Mouse (Mus musculus) hematopoietic stem cell, adult 5-6 weeks (primary cell): Measurements from ENCODE around the gene Gm45337. TPM values are rescaled to one million over a fixed set of nuclear protein-coding genes. Genes with fewer than 3 reads are reported as not detected.
A peak's percentile ranks its signal among the peaks of the same experiment; 100 is the strongest.
"Not testable (repeated sequence)": the region's sequence is repeated elsewhere in the genome, so short reads cannot be mapped to it uniquely, and the experiment has no call there.

Source experiments
- ATAC-seq, 2 experiments: fragments of 125-278 bp in 1 of 2; replicated peaks in 1 of 2; 2 replicates each; pipeline ENCODE4 v1.8.0; 2016 to 2017; ENCODE audit warnings: inconsistent platforms in 2 of 2, mild to moderate bottlenecking in 2 of 2, moderate number of reproducible peaks in 2 of 2, low read depth in 1 of 2, moderate TSS enrichment in 1 of 2; ENCODE audit not compliant: low FRiP score in 2 of 2, poor library complexity in 2 of 2, severe bottlenecking in 2 of 2, insufficient read depth in 1 of 2, low TSS enrichment in 1 of 2
- total RNA-seq: library from RNA; stranded (forward); fragments of 172-1452, 232-1000 nt; gene quantifications from 2 replicates; pipeline ENCODE4 v1.2.3, GENCODE M21; 2017

Gm45337 gene
- total RNA-seq, 1 experiment from 2014 or later, result not detected

GRCm38 (mm10) chr7:142134206-142134995, 10.0 kb downstream of the Gm45337 start:
- ATAC-seq, result no peak

- ATAC-seq, result no peak
Measured at GRCm38 (mm10) chr7:142128843-142129242, 15.6 kb downstream of the Gm45337 start.

GRCm38 (mm10) chr7:142120629-142121028, 23.8 kb downstream of the Gm45337 start, which contains the start of gene Gm45618:
TSS of gene Gm45618 (minus strand) at chr7:142120729.
- ATAC-seq, result not testable (repeated sequence)

GRCm38 (mm10) chr7:142119632-142120031, 24.8 kb downstream of the Gm45337 start:
- no peak for ATAC-seq

GRCm38 (mm10) chr7:142104747-142105146, 39.7 kb downstream of the Gm45337 start:
- ATAC-seq, result no peak

- ATAC-seq, result peak; percentile 84 to 86
Measured at GRCm38 (mm10) chr7:142097776-142098175, 46.6 kb downstream of the Gm45337 start.

- no peak for ATAC-seq
Measured at GRCm38 (mm10) chr7:142096701-142097100, 47.7 kb downstream of the Gm45337 start.

GRCm38 (mm10) chr7:142095183-142095931, 49.0 kb downstream of the Gm45337 start, which contains the start of gene Dusp8:
TSS of gene Dusp8 (minus strand) at chr7:142095843.
- peak; percentile 39 to 67 for ATAC-seq

GRCm38 (mm10) chr7:142094301-142095143, 49.9 kb downstream of the Gm45337 start:
- no peak for ATAC-seq

GRCm38 (mm10) chr7:142093696-142094240, 50.6 kb downstream of the Gm45337 start:
- ATAC-seq, result no peak

Other genes with a start within 250 kb of the Gm45337 start
- 30.4 and 30.8 TPM in 2 replicates for gene Tollip, start 226.1 kb downstream of the Gm45337 start, total RNA-seq
- not detected in 2 replicates for gene Brsk2, start 194.9 kb downstream of the Gm45337 start, total RNA-seq
- gene Mob2, start 83.5 kb downstream of the Gm45337 start, total RNA-seq, result 53.6 and 72.9 TPM in 2 replicates
- gene Dusp8, start 48.8 kb downstream of the Gm45337 start, total RNA-seq, result 0.15 TPM in 1 of 2 replicates, not detected in the other
- gene Gm45618, start 23.9 kb downstream of the Gm45337 start, total RNA-seq, result not detected in 2 replicates
- not detected in 2 replicates for gene Gm39115, start 8.6 kb downstream of the Gm45337 start, total RNA-seq
- gene Gm29735, start 12.5 kb upstream of the Gm45337 start, total RNA-seq, result not detected in 2 replicates
- not detected in 2 replicates for gene Gm4553, start 21.1 kb upstream of the Gm45337 start, total RNA-seq
- gene Krtap5-2, start 31.4 kb upstream of the Gm45337 start, total RNA-seq, result not detected in 2 replicates
- gene Gm10153, start 45.8 kb upstream of the Gm45337 start, total RNA-seq, result not detected in 2 replicates
- gene Krtap5-3, start 56.8 kb upstream of the Gm45337 start, total RNA-seq, result not detected in 2 replicates
- gene Gm7579, start 67.3 kb upstream of the Gm45337 start, total RNA-seq, result not detected in 2 replicates
- gene Krtap5-5, start 85.4 kb upstream of the Gm45337 start, total RNA-seq, result not detected in 2 replicates
- gene Gm40460, start 96.5 kb upstream of the Gm45337 start, total RNA-seq, result not detected in 2 replicates
- not detected in 2 replicates for gene Gm2431, start 113.7 kb upstream of the Gm45337 start, total RNA-seq
- not detected in 2 replicates for gene Gm4559, start 129.8 kb upstream of the Gm45337 start, total RNA-seq
- gene Krtap5-1, start 152.5 kb upstream of the Gm45337 start, total RNA-seq, result not detected in 2 replicates
- gene Krtap5-4, start 158.9 kb upstream of the Gm45337 start, total RNA-seq, result not detected in 2 replicates
- not detected in 2 replicates for gene Ifitm10, start 229.1 kb upstream of the Gm45337 start, total RNA-seq
- gene Gm49369, start 238.1 kb upstream of the Gm45337 start, total RNA-seq, result 18.0 and 43.2 TPM in 2 replicates
- 123 and 168 TPM in 2 replicates for gene Ctsd, start 243.4 kb upstream of the Gm45337 start, total RNA-seq